14 mouse cellular contexts compared by ENCODE assay signal in the genomic region with DNA sequence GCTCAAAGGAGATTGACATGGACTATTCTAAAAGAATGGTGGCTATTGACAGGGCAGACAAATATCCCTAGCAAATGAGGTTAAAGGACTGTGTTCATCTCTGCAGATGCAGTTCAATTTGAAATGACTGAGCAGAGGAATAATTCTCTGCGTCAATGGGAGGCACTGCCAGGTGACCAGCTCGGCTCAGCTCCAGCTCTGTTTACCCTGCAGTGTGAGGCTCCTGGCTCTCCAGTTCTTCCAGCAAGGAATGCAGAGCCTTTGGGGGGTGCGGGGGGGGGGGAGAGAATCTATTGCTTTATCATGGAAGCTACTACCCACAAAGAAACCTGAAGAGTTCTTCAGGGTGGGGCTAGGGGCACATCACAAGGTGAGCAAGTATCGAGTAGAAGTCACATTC.
"Had no signal": no experiment of that assay in that cellular context is flagged by ENCODE, and none has a peak within 500 bp of the region (broad histone marks: within the 10 kb centered on the region; RNA-seq: fewer than 3 reads in every experiment).

No protein-coding gene starts in this region.

- H3K4me3 ChIP-seq: limb, embryonic 10.5 days; liver, embryonic 15.5 days; midbrain, embryonic 10.5 days; myocyte; neural tube, embryonic 12.5 days had no signal

- DNase-seq: kidney, adult 9 months; kidney, postnatal 36 days; layer of hippocampus, adult 9-11 months; lung, embryonic 14.5 days; lung, postnatal 10 days; lung, postnatal 4 days; thymus, adult 18-20 months; thymus, postnatal 14 days had no signal

- H3K27ac ChIP-seq: kidney, postnatal 0 days; limb, embryonic 10.5 days; liver, embryonic 15.5 days; midbrain, embryonic 10.5 days; neural tube, embryonic 12.5 days had no signal
